Mouse (Mus musculus): ENCODE data around the gene Ddc.

Ddc gene

GRCm38 (mm10) chr11:11844367-11844971 lies 53.5 kb downstream of the Ddc start:
- DNase-seq (ENCODE audit: low spot score), result no peak

- no peak for DNase-seq (ENCODE audit: low spot score)
Measured at GRCm38 (mm10) chr11:11841590-11841989, 56.4 kb downstream of the Ddc start.

DNA sequence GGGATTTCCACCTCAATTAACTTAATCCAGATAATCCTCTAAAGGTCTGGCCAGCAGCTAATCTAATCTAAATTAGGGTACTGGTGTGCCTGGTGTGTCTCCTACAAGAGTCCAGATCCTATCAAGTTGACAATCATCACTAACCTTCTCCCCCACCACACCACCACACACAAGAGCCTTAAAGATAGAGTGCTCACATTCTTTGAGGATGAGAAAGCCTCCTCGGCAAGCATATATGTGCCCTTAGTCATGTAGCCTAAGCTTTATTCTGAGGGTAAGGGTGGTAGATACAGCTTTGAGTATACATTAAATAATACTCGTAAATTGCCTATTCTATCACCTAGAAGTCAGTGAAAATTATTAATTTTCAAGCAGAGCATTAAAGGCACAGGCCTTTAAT lies 57.2 kb downstream of the Ddc start:
- DNase-seq (ENCODE audit: low spot score), result no peak

DNA sequence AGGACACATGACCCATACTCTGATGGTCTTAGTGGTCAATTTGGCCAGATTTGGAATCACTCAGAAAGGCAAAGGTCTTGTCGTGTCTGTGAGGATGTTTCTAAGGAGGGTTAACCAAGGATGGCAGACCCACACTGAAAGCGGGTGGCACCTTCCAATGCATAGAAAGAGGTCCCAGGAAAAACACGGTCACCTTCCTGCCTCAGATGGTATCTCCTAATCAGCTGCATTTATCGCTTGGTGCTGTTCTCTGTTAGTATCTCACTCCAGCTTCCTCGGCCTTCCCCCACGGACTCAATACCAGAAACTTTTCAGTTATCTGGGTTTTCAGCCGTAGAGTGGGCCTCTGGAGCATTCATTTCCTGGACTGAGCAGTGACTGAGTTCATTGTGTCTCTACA lies 58.1 kb downstream of the Ddc start:
- DNase-seq (ENCODE audit: low spot score), result no peak

DNA sequence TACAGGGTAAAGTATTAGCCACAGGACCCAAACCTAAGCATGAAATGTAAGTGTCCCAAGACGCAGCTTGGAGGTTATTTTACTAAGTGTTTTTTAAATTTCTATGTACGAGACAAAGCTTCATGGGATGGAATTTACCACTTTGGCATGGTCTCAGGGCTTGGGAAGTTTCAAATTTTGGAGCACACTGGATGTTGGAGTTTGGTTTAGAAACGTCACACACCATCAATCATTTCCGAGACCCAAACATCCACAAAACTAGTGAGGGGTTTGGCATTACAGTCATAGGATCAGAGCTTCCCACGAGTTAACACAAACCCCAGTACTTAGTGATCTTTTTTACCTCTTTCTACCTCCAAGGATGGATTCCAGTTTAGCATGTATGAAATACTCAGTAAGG lies 60.6 kb downstream of the Ddc start:
- no peak for DNase-seq (ENCODE audit: low spot score)

DNA sequence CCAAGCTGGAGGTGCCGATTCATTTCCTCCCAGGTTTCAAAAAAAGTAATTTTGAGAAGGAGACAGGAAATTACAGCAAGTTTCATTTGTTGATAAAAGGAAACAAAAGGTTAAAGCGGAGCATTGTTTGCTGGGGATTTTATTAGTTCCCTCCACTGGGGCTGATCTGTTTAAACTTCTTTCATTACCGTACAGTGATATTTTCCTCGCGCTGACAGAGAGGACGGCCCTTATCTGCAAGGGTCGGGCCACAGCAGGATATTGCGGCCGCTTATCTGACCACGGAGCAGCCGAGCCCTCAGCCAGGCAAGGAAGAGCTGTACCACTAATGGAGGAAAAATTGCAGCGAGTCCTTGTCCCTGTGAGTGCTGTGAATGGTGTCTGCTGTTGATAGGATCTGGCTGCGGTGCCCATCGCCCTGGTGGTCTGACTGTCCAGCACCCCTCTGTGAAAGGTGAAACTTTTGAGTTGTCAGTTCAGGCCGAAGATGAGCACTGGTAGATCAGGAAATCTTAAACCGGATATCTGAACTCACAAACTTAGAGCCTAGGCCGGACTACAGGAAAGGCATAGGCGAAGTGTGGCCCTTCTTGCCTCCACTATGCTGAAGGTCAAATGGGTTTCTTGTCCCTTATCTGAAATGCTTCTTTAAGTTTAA lies 61.1 kb downstream of the Ddc start:
- DNase-seq (ENCODE audit: low spot score), result no peak

DNA sequence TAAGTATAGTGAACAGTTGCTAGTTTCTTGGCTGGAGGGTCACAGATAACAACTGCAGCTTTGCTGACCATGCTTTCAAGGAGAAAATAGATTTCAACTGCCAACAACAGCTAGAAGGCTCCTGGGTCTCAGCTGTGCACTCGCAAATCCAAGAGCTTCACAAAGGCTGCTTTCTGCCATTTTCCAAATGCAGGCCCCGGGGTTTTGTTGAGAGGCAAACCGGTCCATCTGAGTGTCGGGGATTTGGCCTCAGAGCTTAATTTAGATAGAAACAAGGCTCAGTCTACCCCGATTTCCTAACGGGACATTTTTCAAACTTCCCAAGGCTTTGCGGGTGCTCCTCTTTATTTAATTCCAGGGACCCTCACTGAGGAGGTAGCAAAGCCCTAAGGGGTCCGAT lies 61.7 kb downstream of the Ddc start:
- no peak for DNase-seq (ENCODE audit: low spot score)

GRCm38 (mm10) chr11:11835791-11836190 lies 62.2 kb downstream of the Ddc start:
- no peak for DNase-seq (ENCODE audit: low spot score)

DNA sequence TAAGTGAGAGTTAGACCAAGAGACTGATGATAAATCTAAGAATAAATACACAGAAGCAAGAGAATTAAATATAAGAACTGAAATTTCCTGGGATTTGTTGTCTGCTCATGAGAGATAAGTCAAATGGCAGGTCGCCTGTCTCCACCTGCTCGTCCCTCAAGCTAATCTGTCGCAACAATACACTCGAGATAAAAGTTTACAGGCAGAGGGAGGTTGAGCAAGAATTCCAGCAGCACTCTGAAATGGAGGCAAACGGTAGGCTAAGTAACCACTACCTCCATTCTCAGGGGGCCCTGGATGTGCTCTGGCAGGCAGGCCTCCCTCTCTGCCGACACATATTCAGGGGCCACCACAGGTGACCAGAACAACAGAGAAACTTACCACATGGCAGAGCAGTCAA lies 62.6 kb downstream of the Ddc start:
- DNase-seq (ENCODE audit: low spot score), result no peak

DNA sequence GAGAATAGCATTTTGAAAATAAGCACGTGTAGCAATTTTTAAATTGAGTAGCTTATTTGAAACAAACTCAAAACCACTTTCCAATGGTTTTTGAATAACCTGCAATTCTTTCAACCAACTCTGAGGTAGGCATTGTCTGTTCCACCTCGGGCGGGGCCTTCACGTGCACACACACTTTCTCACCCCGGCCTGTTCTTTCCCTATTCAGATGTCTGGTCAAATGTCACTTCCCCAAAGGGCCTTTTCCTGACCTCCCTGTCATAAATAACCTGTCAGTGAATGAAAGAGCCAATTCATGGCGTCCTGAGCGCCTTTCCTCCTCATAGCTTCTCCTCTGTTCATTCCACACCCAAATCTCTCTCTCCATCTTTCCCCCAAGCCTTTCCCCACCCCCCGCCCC lies 64.8 kb downstream of the Ddc start:
- DNase-seq (ENCODE audit: low spot score), result no peak

- DNase-seq (ENCODE audit: low spot score), result no peak
Measured at GRCm38 (mm10) chr11:11832755-11833084, 65.2 kb downstream of the Ddc start.

DNA sequence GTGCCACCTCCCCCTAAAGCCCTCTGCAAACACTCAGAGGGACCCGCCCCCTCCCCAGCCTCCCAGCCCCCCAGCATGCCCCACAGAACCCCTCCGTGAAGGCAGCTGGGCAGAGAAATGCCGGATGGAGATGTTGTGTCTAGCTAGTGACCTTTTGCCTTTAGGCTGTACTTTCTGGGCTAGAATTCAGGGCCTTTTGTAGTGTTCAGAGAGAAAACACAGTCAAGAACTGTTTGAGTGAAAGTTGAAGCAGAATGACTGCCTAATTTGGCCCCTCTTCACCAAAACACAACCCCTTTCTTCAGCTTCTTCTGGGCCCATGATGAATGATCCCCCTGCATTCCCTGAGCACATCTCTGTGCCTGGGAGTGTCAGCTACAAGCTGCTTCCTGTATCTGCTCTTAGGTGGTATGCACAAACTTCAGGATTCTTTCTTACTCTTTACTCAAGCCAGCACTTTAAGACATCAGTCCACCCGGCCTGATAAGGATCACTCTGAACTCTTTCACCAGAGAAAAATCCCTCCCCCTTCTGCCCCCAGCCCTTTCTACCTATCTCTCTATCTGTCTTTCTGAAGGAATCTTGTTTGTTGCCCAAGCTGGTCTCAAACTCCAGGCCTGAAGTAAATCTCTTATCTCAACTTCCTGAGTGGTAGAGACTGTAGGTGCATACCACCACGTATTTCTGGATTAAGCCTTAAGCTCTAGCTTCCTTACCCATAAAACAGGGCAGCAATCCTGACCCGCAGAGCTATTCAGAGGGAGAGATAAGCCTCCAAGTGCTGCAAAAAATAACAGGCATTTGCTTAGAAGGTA lies 65.8 kb downstream of the Ddc start:
- DNase-seq (ENCODE audit: low spot score), result no peak

- no peak for DNase-seq (ENCODE audit: low spot score)
Measured at GRCm38 (mm10) chr11:11831526-11831925, 66.4 kb downstream of the Ddc start.

DNA sequence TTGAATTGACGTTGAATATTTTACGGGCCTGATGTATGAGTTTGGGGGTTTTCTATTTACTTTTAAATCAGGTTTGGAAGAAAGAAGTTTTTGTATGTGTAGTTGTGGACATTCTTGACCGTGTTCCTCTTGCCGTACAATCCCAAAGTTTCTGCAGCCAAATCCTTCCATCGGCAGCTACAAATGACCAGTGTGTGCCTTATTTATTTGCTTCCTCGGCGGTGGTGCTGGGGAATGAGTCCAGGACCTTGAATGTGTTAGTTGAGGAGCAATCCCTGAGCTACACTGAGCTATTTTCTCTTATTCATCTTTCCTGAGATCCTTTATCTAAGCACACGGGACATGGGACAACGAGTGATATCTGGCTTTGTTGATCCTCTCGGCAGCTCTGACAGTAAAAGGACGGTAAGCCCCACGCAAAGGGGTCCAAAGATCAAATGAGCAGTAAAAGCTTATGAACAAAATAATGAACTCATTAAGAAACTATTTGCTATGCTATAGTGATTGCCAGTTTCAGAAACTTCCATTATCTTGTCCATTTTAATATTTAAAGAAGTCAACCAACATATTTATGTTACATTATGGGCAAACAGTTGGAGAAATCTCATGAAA lies 67.0 kb downstream of the Ddc start:
- no peak for DNase-seq (ENCODE audit: low spot score)

DNA sequence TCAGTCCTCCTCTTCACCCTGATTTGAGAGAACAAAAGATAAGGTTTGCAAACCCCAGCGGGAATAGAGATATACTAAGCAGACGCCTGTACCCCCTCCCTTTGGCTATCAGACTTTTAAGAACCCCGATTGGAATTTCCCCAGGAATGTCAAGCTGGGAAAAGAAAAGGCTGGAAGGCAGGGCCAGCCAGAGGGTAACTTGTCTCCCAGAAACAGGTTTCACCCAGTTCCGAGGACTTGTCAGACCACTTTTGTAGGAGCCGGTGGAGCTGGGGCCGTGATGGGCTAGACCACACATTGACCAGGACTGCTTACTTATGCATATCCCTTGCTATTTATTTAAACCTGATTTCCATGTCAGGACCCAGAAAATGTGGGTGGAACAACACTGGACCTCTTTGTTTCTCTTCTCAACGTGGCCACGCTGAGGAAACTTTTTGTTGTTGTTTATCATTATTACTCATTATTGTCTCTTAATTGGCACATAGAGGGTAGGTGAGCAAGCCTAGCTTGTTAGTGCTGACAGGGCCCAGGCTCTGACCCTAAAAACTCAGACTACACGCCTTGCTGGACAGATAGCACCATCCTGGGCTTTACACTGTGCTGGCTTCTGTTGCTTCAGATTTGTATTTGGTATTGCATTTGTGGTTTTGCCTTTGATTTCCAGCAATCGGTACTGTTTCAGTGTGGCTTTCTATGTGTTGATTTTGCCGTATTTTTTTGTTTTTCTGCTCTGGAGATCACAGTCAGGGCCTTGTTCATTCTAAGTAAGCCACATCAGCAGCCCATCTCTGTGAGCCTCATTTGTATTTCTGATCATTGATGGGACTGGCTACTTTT lies 68.6 kb downstream of the Ddc start:
- no peak for DNase-seq (ENCODE audit: low spot score)

- DNase-seq (ENCODE audit: low spot score), result no peak
Measured at GRCm38 (mm10) chr11:11828761-11829160, 69.2 kb downstream of the Ddc start.

GRCm38 (mm10) chr11:11828251-11828650 lies 69.7 kb downstream of the Ddc start:
- no peak for DNase-seq (ENCODE audit: low spot score)

- DNase-seq (ENCODE audit: low spot score), result no peak
Measured at GRCm38 (mm10) chr11:11826475-11826874, 71.5 kb downstream of the Ddc start.

GRCm38 (mm10) chr11:11825670-11826069 lies 72.3 kb downstream of the Ddc start:
- no peak for DNase-seq (ENCODE audit: low spot score)

GRCm38 (mm10) chr11:11824970-11825635 lies 72.8 kb downstream of the Ddc start:
- no peak for DNase-seq (ENCODE audit: low spot score)

Data from spleen, adult 12 weeks (tissue).